8 mouse cellular contexts compared by ENCODE assay signal in genomic region chr9:54950575-54951321, GRCm38 (mm10). TPM values are rescaled to one million over a fixed set of nuclear protein-coding genes. Genes with fewer than 3 reads are reported as not detected.
A peak's percentile ranks its signal among the peaks of the same experiment; 100 is the strongest.
DNase-seq lines count a peak whose midpoint lies in the region; ATAC-seq lines count a peak whose summit lies in the region.

TSS of gene Psma4 (plus strand) at chr9:54950790.
TSS of gene AY074887 (minus strand) at chr9:54950998.

- H3K27me3 ChIP-seq in forebrain, embryonic 14.5 days (replicated peaks; ENCODE audit: control insufficient read depth, insufficient read depth, low read length): no peaks in the 10 kb centered on the region
- no peaks in the 10 kb centered on the region for H3K27me3 ChIP-seq in neural tube, embryonic 15.5 days (replicated peaks)

- H3K4me1 ChIP-seq in forebrain, embryonic 14.5 days (ENCODE audit: control insufficient read depth, insufficient read depth, low read length): peaks cover 11% of the 10 kb centered on the region
- H3K4me1 ChIP-seq in neural tube, embryonic 15.5 days: peaks cover 26% of the 10 kb centered on the region

- intact Hi-C loops in heart, postnatal 14 days (cut with DNase I): loop anchor here (5.0 to 10.0 kb wide), 2 partner anchors 88 to 216 kb away; partner anchors contain the start of genes Ireb2 and Wdr61

- peak within 1 kb of the TSS; percentile 86 for H3K9ac ChIP-seq in forebrain, embryonic 14.5 days (ENCODE audit: low read length)
- H3K9ac ChIP-seq in neural tube, embryonic 15.5 days (replicated peaks): peak within 1 kb of the TSS; percentile 58

- peaks cover 28% of the 10 kb centered on the region for H3K36me3 ChIP-seq in forebrain, embryonic 14.5 days (ENCODE audit: control insufficient read depth, insufficient read depth, low read length)
- peaks cover 18% of the 10 kb centered on the region for H3K36me3 ChIP-seq in neural tube, embryonic 15.5 days

- H3K4me2 ChIP-seq in forebrain, embryonic 14.5 days (ENCODE audit: low read length): peak within 1 kb of the TSS; percentile 60
- H3K4me2 ChIP-seq in neural tube, embryonic 15.5 days: peak within 1 kb of the TSS; percentile 62

- H3K27ac ChIP-seq in forebrain, embryonic 14.5 days (ENCODE audit: low read depth, low read length): peak within 1 kb of the TSS; percentile 92
- peak within 1 kb of the TSS; percentile 89 for H3K27ac ChIP-seq in neural tube, embryonic 15.5 days (replicated peaks)

- DNase-seq in ES-CJ7 (ENCODE audit: low read depth, low spot score): peak; percentile 95
- peak; percentile 86 for DNase-seq in cerebellum, adult 11 months
- peak; percentile 97 for DNase-seq in forebrain, embryonic 14.5 days (ENCODE audit: low spot score)
- peak; percentile 94 to 95 for DNase-seq in heart, postnatal 14 days
- peak; percentile 86 for DNase-seq in layer of hippocampus, adult 11-12 months (ENCODE audit: low spot score)
- DNase-seq in lung, adult 18-20 months: peak; percentile 90 to 94
- DNase-seq in testis, postnatal 14 days (ENCODE audit: low spot score): peak; percentile 93

- H3K4me3 ChIP-seq in forebrain, embryonic 14.5 days (ENCODE audit: low read depth, low read length): peak within 1 kb of the TSS; percentile 93
- H3K4me3 ChIP-seq in neural tube, embryonic 15.5 days (replicated peaks): peak within 1 kb of the TSS; percentile 65

- no peaks in the 10 kb centered on the region for H3K9me3 ChIP-seq in forebrain, embryonic 14.5 days (replicated peaks; ENCODE audit: control insufficient read depth, low read length)
- no peaks in the 10 kb centered on the region for H3K9me3 ChIP-seq in neural tube, embryonic 15.5 days (replicated peaks)

- WGBS in forebrain, embryonic 14.5 days: under 1% methylated on average over 65 of the region's 65 CpGs
- WGBS in neural tube, embryonic 15.5 days: under 1% methylated on average over 65 of the region's 65 CpGs

- peak; percentile 100 for ATAC-seq in forebrain, embryonic 14.5 days
- peak; percentile 100 for ATAC-seq in neural tube, embryonic 15.5 days (ENCODE audit: low FRiP score)

RNA-seq across cellular contexts. Expression of gene Psma4, which starts in this region (rescaled TPM):
- polyA plus RNA-seq in forebrain, embryonic 14.5 days (2014; fragmentation: Nextera tagmentation; extraction: Ambion mirVana): 323 and 355 TPM in 2 replicates
- total RNA-seq in heart, postnatal 14 days (2021): 100 to 1,000 TPM; 127 to 132 TPM
- polyA plus RNA-seq in neural tube, embryonic 15.5 days (2015; fragmentation: Nextera tagmentation; extraction: Ambion mirVana): 268 and 283 TPM in 2 replicates

RNA-seq across cellular contexts. Expression of gene AY074887, which starts in this region (rescaled TPM):
- 0.80 and 1.7 TPM in 2 replicates for polyA plus RNA-seq in forebrain, embryonic 14.5 days (2014; fragmentation: Nextera tagmentation; extraction: Ambion mirVana)
- not detected for total RNA-seq in heart, postnatal 14 days (2021)
- polyA plus RNA-seq in neural tube, embryonic 15.5 days (2015; fragmentation: Nextera tagmentation; extraction: Ambion mirVana): 0.57 and 0.97 TPM in 2 replicates

Comparison
In these comparisons a context has a peak if more than half of its experiments do, and no peak if none do; other contexts are left out.
1. Peak in every context shown above with its lines: DNase-seq, ATAC-seq, H3K4me3 ChIP-seq and H3K27ac ChIP-seq.